Mouse (Mus musculus): ENCODE data around the gene Gm973.

- TF ChIP-seq CTCF (IDR thresholded peaks at IDR 0.05; ENCODE audit: extremely low read depth, insufficient read length, insufficient replicate concordance, low read depth, low read length) (no peak), POLR2A (IDR thresholded peaks at IDR 0.05; ENCODE audit: low read depth, low read length) (peak; percentile 91)
These were observed 154.6 kb downstream of the Gm973 start, which contains the start of gene Sumo1 for GRCm38 (mm10) chr1:59670641-59671168.

Data from small intestine, adult 2 months (tissue).